Mouse (Mus musculus) liver, embryonic 14.5 days (tissue): ENCODE data around the gene Magi1. TPM values are rescaled to one million over a fixed set of nuclear protein-coding genes. Genes with fewer than 3 reads are reported as not detected.

Experiments
- ATAC-seq: fragments of 200-750 bp; cut with Nextera tagmentation; 2 replicates; pipeline ENCODE4 v1.8.0; 2017; ENCODE audit warnings: moderate number of reproducible peaks, mild to moderate bottlenecking, moderate library complexity; ENCODE audit not compliant: insufficient read depth
- DNase-seq, 3 experiments: peaks; one replicate each; pipeline ENCODE4 v3.0.0-alpha.2; 2012 to 2013; ENCODE audit warnings: low read depth in 3 of 3, low spot score in 3 of 3
- H3K27ac ChIP-seq: fragments of 300-500 bp; sonication (generic); 2 replicates; pipeline ENCODE4 v1.5.1; 2014; ENCODE audit warnings: moderate library complexity, mild to moderate bottlenecking, control low read depth, inconsistent platforms
- H3K27me3 ChIP-seq: fragments of 300-500 bp; sonication (generic); 2 replicates; pipeline ENCODE4 v1.6.1; 2014; ENCODE audit warnings: mild to moderate bottlenecking, low read length, moderate library complexity; ENCODE audit not compliant: control insufficient read depth, insufficient read depth
- H3K36me3 ChIP-seq: fragments of 300-500 bp; sonication (generic); replicated peaks from 2 replicates; pipeline ENCODE4 v1.6.1; 2014; ENCODE audit warnings: low read depth; ENCODE audit not compliant: control insufficient read depth, insufficient read depth
- H3K4me1 ChIP-seq, 2 experiments: fragments of 200-500 bp in 1 of 2; fragments of 300-500 bp in 1 of 2; sonication (generic) in 1 of 2; replicated peaks; 2 replicates each; pipeline ENCODE4 v1.6.1; 2012 to 2014; ENCODE audit warnings: antibody characterized with exemption in 1 of 2, inconsistent platforms in 1 of 2, low read length in 1 of 2; ENCODE audit not compliant: control insufficient read depth in 2 of 2, insufficient read depth in 2 of 2
- H3K4me2 ChIP-seq: fragments of 300-500 bp; sonication (generic); 2 replicates; pipeline ENCODE4 v1.6.1; 2014; ENCODE audit warnings: low read depth, mild to moderate bottlenecking, control low read depth, moderate library complexity
- H3K4me3 ChIP-seq, 2 experiments: fragments of 200-500 bp in 1 of 2; fragments of 300-500 bp in 1 of 2; sonication (generic) in 1 of 2; 2 replicates each; pipeline ENCODE4 v1.5.1; 2012 to 2014; ENCODE audit warnings: low read depth in 2 of 2, low read length in 2 of 2, mild to moderate bottlenecking in 2 of 2, control low read depth in 1 of 2, inconsistent platforms in 1 of 2, moderate library complexity in 1 of 2; ENCODE audit not compliant: insufficient read depth in 1 of 2
- H3K9ac ChIP-seq: fragments of 300-500 bp; sonication (generic); replicated peaks from 2 replicates; pipeline ENCODE4 v1.6.1; 2014; ENCODE audit warnings: mild to moderate bottlenecking, control low read depth, moderate library complexity
- H3K9me3 ChIP-seq: fragments of 300-500 bp; sonication (generic); 2 replicates; pipeline ENCODE4 v1.6.1; 2016; ENCODE audit warnings: low read length, mixed read lengths; ENCODE audit not compliant: control insufficient read depth
- CTCF ChIP-seq: IDR thresholded peaks from 2 replicates; pipeline ENCODE4 v1.5.1; 2016; ENCODE audit warnings: antibody characterized with exemption, low read depth, control low read depth
- EP300 ChIP-seq: IDR thresholded peaks from 2 replicates; pipeline ENCODE4 v1.6.1; 2016; ENCODE audit warnings: antibody characterized with exemption, low read depth
- WGBS: fragments of 180-500 bp; shearing (Covaris S2); extraction: QIAGEN DNeasy Blood & Tissue Kit; methylation state at CpG from one replicate; pipeline ENCODE4 v1.1.7; 2014; ENCODE audit not compliant: insufficient replicate concordance; 5-methylcytosine and 5-hydroxymethylcytosine counted together
- polyA plus RNA-seq, 2 experiments: library from polyadenylated mRNA; depleted of rRNA in 1 of 2; stranded (reverse) in 1 of 2; unstranded in 1 of 2; fragments of >200 nt; fragmentation: Nextera tagmentation in 1 of 2; extraction: Ambion mirVana in 1 of 2; gene quantifications; 2 replicates each; pipeline versions ENCODE4 v1.2.1 to v1.2.3; 2012 to 2014

The Magi1 gene
- polyA plus RNA-seq, 2 experiments, result 1.1 to 1.3 TPM

- no peak overlapping the region for H3K4me3 ChIP-seq
- no peaks in the 10 kb centered on the region for H3K27me3 ChIP-seq
- H3K4me1 ChIP-seq, result no peaks in the 10 kb centered on the region
- TF ChIP-seq CTCF (no peak), EP300 (no peak)
- no peaks in the 10 kb centered on the region for H3K36me3 ChIP-seq
- H3K9me3 ChIP-seq, result no peaks in the 10 kb centered on the region
- H3K9ac ChIP-seq, result no peak overlapping the region
- no peak for DNase-seq
- 44% methylated on average over 5 of the region's 5 CpGs for WGBS
- no peak overlapping the region for H3K4me2 ChIP-seq
- no peak overlapping the region for H3K27ac ChIP-seq
- ATAC-seq, result no peak
Observed at GRCm38 (mm10) chr6:93844576-93844975, 439.1 kb downstream of the Magi1 start.

GRCm38 (mm10) chr6:93838398-93838797 lies 445.3 kb downstream of the Magi1 start:
- DNase-seq (no peak), ATAC-seq (no peak)
- Histone ChIP-seq H3K4me3 (no peak overlapping the region), H3K9ac (no peak overlapping the region), H3K4me1 (no peaks in the 10 kb centered on the region), H3K9me3 (no peaks in the 10 kb centered on the region), H3K4me2 (no peak overlapping the region), H3K36me3 (no peaks in the 10 kb centered on the region), H3K27ac (no peak overlapping the region), H3K27me3 (no peaks in the 10 kb centered on the region)
- TF ChIP-seq CTCF, result no peak
- no peak for TF ChIP-seq EP300
- 64% methylated on average over 4 of the region's 4 CpGs for WGBS

GRCm38 (mm10) chr6:93836585-93836984 lies 447.1 kb downstream of the Magi1 start:
- H3K9ac ChIP-seq, result no peak overlapping the region
- no peaks in the 10 kb centered on the region for H3K9me3 ChIP-seq
- no peak overlapping the region for H3K4me2 ChIP-seq
- DNase-seq (no peak), ATAC-seq (no peak)
- H3K27me3 ChIP-seq, result no peaks in the 10 kb centered on the region
- no peaks in the 10 kb centered on the region for H3K4me1 ChIP-seq
- whole genome bisulfite sequencing, result 68% methylated on average over 5 of the region's 5 CpGs
- H3K4me3 ChIP-seq, result no peak overlapping the region
- no peak overlapping the region for H3K27ac ChIP-seq
- no peak for TF ChIP-seq EP300
- no peak for TF ChIP-seq CTCF
- no peaks in the 10 kb centered on the region for H3K36me3 ChIP-seq

- Histone ChIP-seq H3K9ac (no peak overlapping the region), H3K27ac (no peak overlapping the region), H3K36me3 (no peaks in the 10 kb centered on the region), H3K4me1 (no peaks in the 10 kb centered on the region), H3K9me3 (no peaks in the 10 kb centered on the region), H3K4me2 (no peak overlapping the region), H3K27me3 (no peaks in the 10 kb centered on the region), H3K4me3 (no peak overlapping the region)
- TF ChIP-seq CTCF (no peak), EP300 (no peak)
- ATAC-seq (no peak), DNase-seq (no peak)
- 66% methylated on average over 4 of the region's 4 CpGs for WGBS
Observed at GRCm38 (mm10) chr6:93835211-93835610, 448.5 kb downstream of the Magi1 start.

- H3K27me3 ChIP-seq, result no peaks in the 10 kb centered on the region
- ATAC-seq, result no peak
- no peak for DNase-seq
- no peak overlapping the region for H3K27ac ChIP-seq
- no peak overlapping the region for H3K9ac ChIP-seq
- TF ChIP-seq EP300 (no peak), CTCF (no peak)
- WGBS, result 58% methylated on average over 6 of the region's 6 CpGs
- no peaks in the 10 kb centered on the region for H3K36me3 ChIP-seq
- no peak overlapping the region for H3K4me3 ChIP-seq
- H3K4me2 ChIP-seq, result no peak overlapping the region
- H3K9me3 ChIP-seq, result no peaks in the 10 kb centered on the region
- H3K4me1 ChIP-seq, result 0 out of 4 replicates have a peak, but pooled peaks cover 0 to 3% of the 10 kb centered on the region in 2 experiments
Observed at GRCm38 (mm10) chr6:93828262-93828661, 455.5 kb downstream of the Magi1 start.
